Mouse (Mus musculus) limb, embryonic 10.5 days (tissue): ENCODE results near the gene Zeb2. TPM values are rescaled to one million over a fixed set of nuclear protein-coding genes. Genes with fewer than 3 reads are reported as not detected.

Experiments
- DNase-seq: peaks from one replicate; pipeline ENCODE4 v3.0.0-alpha.2; 2017; ENCODE audit warnings: low spot score
- H3K27ac ChIP-seq: fragments of 300-500 bp; sonication (generic); 2 replicates; pipeline ENCODE4 v1.5.1; 2016; ENCODE audit warnings: mild to moderate bottlenecking
- H3K27me3 ChIP-seq: fragments of 300-500 bp; sonication (generic); 2 replicates; pipeline ENCODE4 v1.6.1; 2016; ENCODE audit warnings: low read depth, mild to moderate bottlenecking; ENCODE audit not compliant: poor library complexity, severe bottlenecking
- H3K36me3 ChIP-seq: fragments of 300-500 bp; sonication (generic); 2 replicates; pipeline ENCODE4 v1.6.1; 2016; ENCODE audit warnings: mild to moderate bottlenecking, moderate library complexity
- H3K4me1 ChIP-seq: fragments of 300-500 bp; sonication (generic); 2 replicates; pipeline ENCODE4 v1.6.1; 2016
- H3K4me3 ChIP-seq: fragments of 300-500 bp; sonication (generic); 2 replicates; pipeline ENCODE4 v1.5.1; 2016; ENCODE audit warnings: mild to moderate bottlenecking, moderate library complexity
- H3K9me3 ChIP-seq: fragments of 300-500 bp; sonication (generic); replicated peaks from 2 replicates; pipeline ENCODE4 v1.6.1; 2016; ENCODE audit warnings: mild to moderate bottlenecking
- WGBS: fragments of 180-500 bp; shearing (Covaris S2); methylation state at CpG from one replicate; pipeline ENCODE4 v1.1.7; 2016; 5-methylcytosine and 5-hydroxymethylcytosine counted together
- polyA plus RNA-seq: library from polyadenylated mRNA; unstranded; fragments of >200 nt; fragmentation: Nextera tagmentation; extraction: Ambion mirVana; gene quantifications from 2 replicates; pipeline ENCODE4 v1.2.1, GENCODE M21; 2016

Gene Zeb2
- polyA plus RNA-seq, 1 experiment from 2014 or later: 5.3 TPM

DNA sequence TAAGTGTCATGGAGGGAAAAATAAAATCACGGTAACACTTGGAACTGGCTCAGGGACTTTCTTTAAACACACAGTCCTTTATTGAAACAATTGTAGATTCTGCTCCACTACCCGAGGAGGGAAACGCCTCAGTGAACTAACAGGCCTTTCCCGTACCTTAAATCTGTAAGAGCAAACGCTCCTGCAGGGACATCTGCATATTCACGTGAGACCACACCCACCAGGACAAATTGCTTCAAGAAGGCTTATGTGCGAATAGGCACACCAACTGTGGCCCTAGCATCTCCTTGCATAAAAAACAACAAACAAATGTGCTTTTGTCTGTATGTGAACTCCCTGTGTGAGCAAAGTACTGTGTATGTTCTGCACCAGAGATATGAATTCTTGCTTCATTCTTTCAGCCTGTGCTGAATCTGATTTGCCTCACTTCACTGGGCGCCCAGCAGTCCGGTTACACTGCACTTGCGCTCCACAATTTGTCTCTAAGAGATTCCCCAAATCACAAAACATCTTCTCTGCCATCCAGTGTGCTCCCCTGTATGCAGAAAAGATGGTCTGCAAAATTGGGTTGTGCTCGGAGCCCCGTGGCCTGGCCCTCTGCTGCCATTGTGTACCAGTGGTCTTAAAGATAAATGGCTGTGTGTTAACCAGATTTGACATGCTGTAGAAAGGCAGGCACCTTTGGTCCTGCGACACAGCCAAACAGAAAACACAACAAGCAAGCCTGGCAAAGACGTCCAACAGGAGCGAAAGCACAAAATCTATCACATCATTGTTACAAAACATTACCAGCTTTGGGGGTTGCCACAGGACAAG is 28.6 kb downstream of the Zeb2 start:
- DNase-seq: no peak
- WGBS: 48% methylated on average over 15 of the region's 15 CpGs
- H3K9me3 ChIP-seq: no peaks in the 10 kb centered on the region
- H3K27ac ChIP-seq: no peak overlapping the region
- H3K4me3 ChIP-seq: no peak overlapping the region
- H3K36me3 ChIP-seq: no peaks in the 10 kb centered on the region
- H3K27me3 ChIP-seq: no peaks in the 10 kb centered on the region
- H3K4me1 ChIP-seq: peaks cover 12% of the 10 kb centered on the region; the same call in 1 of the 2 replicates

GRCm38 (mm10) chr2:45087208-45087607 is 30.0 kb downstream of the Zeb2 start:
- H3K9me3 ChIP-seq: no peaks in the 10 kb centered on the region
- peaks cover 12% of the 10 kb centered on the region; the same call in 1 of the 2 replicates for H3K4me1 ChIP-seq
- 59% methylated on average over 4 of the region's 4 CpGs for WGBS
- no peak overlapping the region for H3K27ac ChIP-seq
- no peaks in the 10 kb centered on the region for H3K27me3 ChIP-seq
- no peak for DNase-seq
- no peaks in the 10 kb centered on the region for H3K36me3 ChIP-seq
- no peak overlapping the region for H3K4me3 ChIP-seq

- Histone ChIP-seq H3K4me1 (peaks cover 12% of the 10 kb centered on the region; the same call in 1 of the 2 replicates), H3K27me3 (no peaks in the 10 kb centered on the region), H3K9me3 (no peaks in the 10 kb centered on the region), H3K4me3 (no peak overlapping the region), H3K36me3 (no peaks in the 10 kb centered on the region), H3K27ac (no peak overlapping the region)
- WGBS: 83% methylated on average over 5 of the region's 5 CpGs
- DNase-seq: no peak
Measured at GRCm38 (mm10) chr2:45085653-45086052, 31.5 kb downstream of the Zeb2 start.

GRCm38 (mm10) chr2:45083042-45083441 is 34.2 kb downstream of the Zeb2 start:
- no peak for DNase-seq
- Histone ChIP-seq H3K27me3 (no peaks in the 10 kb centered on the region), H3K4me1 (peaks cover 3% of the 10 kb centered on the region; the same call in 1 of the 2 replicates), H3K27ac (no peak overlapping the region), H3K4me3 (no peak overlapping the region), H3K9me3 (no peaks in the 10 kb centered on the region), H3K36me3 (no peaks in the 10 kb centered on the region)
- WGBS: 82% methylated on average over 10 of the region's 10 CpGs

DNA sequence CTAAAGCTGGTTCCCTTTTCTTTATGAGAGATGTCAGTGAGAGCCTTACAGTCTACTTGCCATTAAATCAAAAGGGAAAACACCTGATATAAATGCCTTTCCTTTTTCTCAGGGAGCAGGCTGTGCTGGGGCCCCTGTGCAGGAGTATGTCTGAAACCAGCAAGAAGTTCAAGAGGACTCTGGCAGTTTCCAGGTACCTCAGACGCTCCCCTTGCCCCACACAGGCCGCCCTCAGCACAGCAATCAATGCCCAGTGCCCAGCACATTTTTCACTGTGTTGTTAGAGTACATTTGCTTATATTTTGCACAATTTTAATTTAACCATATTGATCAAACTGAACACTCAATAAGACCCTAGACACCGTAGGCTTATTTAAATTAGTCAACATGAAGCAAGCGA is 35.6 kb downstream of the Zeb2 start:
- 82% methylated on average over 4 of the region's 4 CpGs for WGBS
- Histone ChIP-seq H3K36me3 (no peaks in the 10 kb centered on the region), H3K27me3 (no peaks in the 10 kb centered on the region), H3K9me3 (no peaks in the 10 kb centered on the region), H3K4me3 (no peak overlapping the region), H3K4me1 (peaks cover 3% of the 10 kb centered on the region; the same call in 1 of the 2 replicates), H3K27ac (no peak overlapping the region)
- DNase-seq: no peak

GRCm38 (mm10) chr2:45077938-45078487 is 39.2 kb downstream of the Zeb2 start:
- WGBS: 69% methylated on average over 3 of the region's 3 CpGs
- no peak for DNase-seq
- H3K27me3 ChIP-seq: no peaks in the 10 kb centered on the region
- H3K9me3 ChIP-seq: no peaks in the 10 kb centered on the region
- H3K36me3 ChIP-seq: no peaks in the 10 kb centered on the region
- no peak overlapping the region for H3K27ac ChIP-seq
- H3K4me1 ChIP-seq: peaks cover 5% of the 10 kb centered on the region
- no peak overlapping the region for H3K4me3 ChIP-seq

- WGBS: 86% methylated on average over 5 of the region's 5 CpGs
- Histone ChIP-seq H3K9me3 (no peaks in the 10 kb centered on the region), H3K36me3 (no peaks in the 10 kb centered on the region), H3K27ac (no peak overlapping the region), H3K4me3 (no peak overlapping the region), H3K4me1 (peaks cover 10% of the 10 kb centered on the region), H3K27me3 (no peaks in the 10 kb centered on the region)
- no peak for DNase-seq
Measured at GRCm38 (mm10) chr2:45077383-45077782, 39.8 kb downstream of the Zeb2 start.

DNA sequence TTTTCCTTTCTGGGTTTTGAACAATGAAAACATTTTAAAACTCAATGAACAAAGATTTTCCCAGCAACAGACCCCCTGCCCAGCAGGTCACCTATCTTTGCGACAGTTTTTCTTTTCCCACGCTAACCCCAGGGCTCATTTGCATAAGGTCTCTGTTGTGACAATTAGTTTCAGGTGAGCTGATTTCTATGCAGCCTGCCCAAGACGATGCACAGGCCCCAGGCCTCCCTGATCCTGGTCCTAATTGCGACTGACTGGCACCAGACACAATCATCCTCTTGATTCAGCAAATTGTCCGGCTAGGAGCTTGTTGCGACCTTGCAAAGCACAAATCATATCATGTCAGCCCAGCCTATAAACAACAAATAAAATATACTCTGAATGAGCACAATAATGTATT is 44.2 kb downstream of the Zeb2 start:
- no peaks in the 10 kb centered on the region for H3K9me3 ChIP-seq
- H3K4me3 ChIP-seq: no peak overlapping the region
- peaks cover 31% of the 10 kb centered on the region for H3K4me1 ChIP-seq
- no peak for DNase-seq
- WGBS: 33% methylated on average over 6 of the region's 6 CpGs
- no peaks in the 10 kb centered on the region for H3K27me3 ChIP-seq
- H3K36me3 ChIP-seq: no peaks in the 10 kb centered on the region
- H3K27ac ChIP-seq: no peak overlapping the region

DNA sequence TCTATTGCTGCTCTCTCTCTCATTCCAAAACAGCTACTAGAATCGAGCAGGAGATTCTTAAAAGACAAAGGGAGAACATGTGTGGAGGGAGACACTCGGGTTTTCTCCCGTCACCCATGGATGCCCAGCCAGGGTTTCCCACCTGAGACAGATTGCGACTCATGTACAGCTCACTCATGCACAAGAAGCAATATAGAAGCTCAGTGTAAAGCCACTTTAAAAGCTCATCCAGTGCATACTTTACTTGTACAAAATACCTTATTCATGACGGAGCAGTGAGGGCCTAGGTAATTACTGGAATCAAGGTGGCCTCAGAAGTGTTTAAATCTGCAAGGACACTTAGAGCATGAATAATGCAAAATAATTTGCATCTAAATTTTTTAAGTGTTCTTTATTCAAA is 45.9 kb downstream of the Zeb2 start:
- Histone ChIP-seq H3K27ac (peak overlapping the region; percentile 46; the same call in 1 of the 2 replicates), H3K9me3 (no peaks in the 10 kb centered on the region), H3K36me3 (no peaks in the 10 kb centered on the region), H3K4me3 (no peak overlapping the region), H3K27me3 (no peaks in the 10 kb centered on the region), H3K4me1 (peaks cover 45% of the 10 kb centered on the region)
- 55% methylated on average over 5 of the region's 5 CpGs for WGBS
- no peak for DNase-seq

GRCm38 (mm10) chr2:45070612-45071276 is 46.5 kb downstream of the Zeb2 start:
- H3K27ac ChIP-seq: peak overlapping the region; percentile 46; the same call in 1 of the 2 replicates

GRCm38 (mm10) chr2:45068792-45069550 is 48.2 kb downstream of the Zeb2 start:
- H3K4me1 ChIP-seq: peaks cover 45% of the 10 kb centered on the region
- 94% methylated on average over 7 of the region's 7 CpGs for WGBS

More at GRCm38 (mm10) chr2:45070612-45071276, 46.5 kb downstream of the Zeb2 start:
- Histone ChIP-seq H3K4me1 (peaks cover 45% of the 10 kb centered on the region), H3K9me3 (no peaks in the 10 kb centered on the region), H3K27me3 (no peaks in the 10 kb centered on the region), H3K4me3 (no peak overlapping the region), H3K36me3 (no peaks in the 10 kb centered on the region)
- 23% methylated on average over 6 of the region's 6 CpGs for WGBS
- DNase-seq: no peak

GRCm38 (mm10) chr2:45067116-45067515 is 50.1 kb downstream of the Zeb2 start:
- Histone ChIP-seq H3K4me3 (no peak overlapping the region), H3K36me3 (no peaks in the 10 kb centered on the region), H3K4me1 (peaks cover 44% of the 10 kb centered on the region), H3K9me3 (no peaks in the 10 kb centered on the region), H3K27ac (peak overlapping the region; percentile 62), H3K27me3 (no peaks in the 10 kb centered on the region)
- 11% methylated on average over 5 of the region's 5 CpGs for WGBS
- DNase-seq: no peak

More at GRCm38 (mm10) chr2:45068792-45069550, 48.2 kb downstream of the Zeb2 start:
- Histone ChIP-seq H3K36me3 (no peaks in the 10 kb centered on the region), H3K9me3 (no peaks in the 10 kb centered on the region), H3K27me3 (no peaks in the 10 kb centered on the region), H3K4me3 (no peak overlapping the region), H3K27ac (no peak overlapping the region)
- no peak for DNase-seq
